Mouse (Mus musculus): ENCODE data around the gene Gm21954. TPM values are rescaled to one million over a fixed set of nuclear protein-coding genes. Genes with fewer than 3 reads are reported as not detected.

Gene Gm21954
- polyA plus RNA-seq, 1 experiment from 2014 or later, result not detected

DNA sequence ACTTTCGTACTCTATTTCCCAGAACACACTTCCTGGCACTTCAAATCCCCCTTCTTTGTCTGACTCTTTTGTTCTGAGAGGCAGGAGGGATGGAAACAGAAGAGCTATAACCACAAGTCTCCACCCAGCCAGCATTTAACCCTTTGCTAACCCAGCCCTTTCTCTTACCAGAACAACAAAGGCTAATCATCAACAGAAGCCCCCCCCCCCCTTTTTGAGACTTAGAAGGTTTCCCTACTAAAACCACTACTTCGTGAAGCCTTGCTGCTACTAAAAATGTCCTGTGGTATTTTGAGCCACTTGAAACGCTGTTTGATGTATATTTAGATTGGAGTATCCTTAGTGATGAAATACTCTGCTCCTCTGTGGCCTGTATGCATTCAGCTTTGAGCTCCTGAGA lies 52.7 kb downstream of the Gm21954 start:
- WGBS, result 9% methylated on average over 3 of the region's 3 CpGs
- Histone ChIP-seq H3K27me3 (replicated peaks; ENCODE audit: control insufficient read depth, insufficient read depth, low read length) (no peaks in the 10 kb centered on the region), H3K4me3 (ENCODE audit: low read depth, low read length) (no peak overlapping the region), H3K4me2 (ENCODE audit: low read length) (no peak overlapping the region), H3K36me3 (ENCODE audit: control insufficient read depth, insufficient read depth, low read length) (no peaks in the 10 kb centered on the region), H3K27ac (ENCODE audit: low read depth, low read length) (0 out of 2 replicates have a peak overlapping the region, but pooled peaks have one; percentile 28), H3K9me3 (replicated peaks; ENCODE audit: control insufficient read depth, low read length) (no peaks in the 10 kb centered on the region), H3K4me1 (ENCODE audit: control insufficient read depth, insufficient read depth, low read length) (peaks cover 34% of the 10 kb centered on the region), H3K9ac (ENCODE audit: low read length) (no peak overlapping the region)
- ATAC-seq, result no peak
- DNase-seq (ENCODE audit: low spot score), result no peak

- DNase-seq (ENCODE audit: low spot score), result no peak
- ATAC-seq, result no peak
- no peaks in the 10 kb centered on the region for H3K27me3 ChIP-seq (replicated peaks; ENCODE audit: control insufficient read depth, insufficient read depth, low read length)
- WGBS, result 53% methylated on average over 6 of the region's 6 CpGs
- H3K4me1 ChIP-seq (ENCODE audit: control insufficient read depth, insufficient read depth, low read length), result peaks cover 29% of the 10 kb centered on the region
- no peak overlapping the region for H3K4me3 ChIP-seq (ENCODE audit: low read depth, low read length)
- H3K4me2 ChIP-seq (ENCODE audit: low read length), result no peak overlapping the region
- H3K36me3 ChIP-seq (ENCODE audit: control insufficient read depth, insufficient read depth, low read length), result no peaks in the 10 kb centered on the region
- no peaks in the 10 kb centered on the region for H3K9me3 ChIP-seq (replicated peaks; ENCODE audit: control insufficient read depth, low read length)
- H3K9ac ChIP-seq (ENCODE audit: low read length), result no peak overlapping the region
- H3K27ac ChIP-seq (ENCODE audit: low read depth, low read length), result peak overlapping the region; percentile 35; the same call in 1 of the 2 replicates
Observed at GRCm38 (mm10) chr3:55418845-55419244, 53.2 kb downstream of the Gm21954 start.

- Histone ChIP-seq H3K27ac (ENCODE audit: low read depth, low read length) (peak overlapping the region; percentile 84), H3K4me3 (ENCODE audit: low read depth, low read length) (no peak overlapping the region), H3K9ac (ENCODE audit: low read length) (peak overlapping the region; percentile 59), H3K4me1 (ENCODE audit: control insufficient read depth, insufficient read depth, low read length) (peaks cover 18% of the 10 kb centered on the region), H3K9me3 (replicated peaks; ENCODE audit: control insufficient read depth, low read length) (no peaks in the 10 kb centered on the region), H3K27me3 (replicated peaks; ENCODE audit: control insufficient read depth, insufficient read depth, low read length) (no peaks in the 10 kb centered on the region), H3K36me3 (ENCODE audit: control insufficient read depth, insufficient read depth, low read length) (no peaks in the 10 kb centered on the region), H3K4me2 (ENCODE audit: low read length) (peak overlapping the region; percentile 42)
- DNase-seq (ENCODE audit: low spot score) (peak; percentile 74), ATAC-seq (peak; percentile 82)
- WGBS, result 7% methylated on average over 14 of the region's 14 CpGs
Observed at GRCm38 (mm10) chr3:55415527-55415950, 56.5 kb downstream of the Gm21954 start.

Other genes with a start within 250 kb of the Gm21954 start
- gene Dclk1, start 229.8 kb downstream of the Gm21954 start, polyA plus RNA-seq (2014; fragmentation: Nextera tagmentation; extraction: Ambion mirVana), result 140 and 192 TPM in 2 replicates